Mouse (Mus musculus): ENCODE measurements around the gene E330021D16Rik.

DNA sequence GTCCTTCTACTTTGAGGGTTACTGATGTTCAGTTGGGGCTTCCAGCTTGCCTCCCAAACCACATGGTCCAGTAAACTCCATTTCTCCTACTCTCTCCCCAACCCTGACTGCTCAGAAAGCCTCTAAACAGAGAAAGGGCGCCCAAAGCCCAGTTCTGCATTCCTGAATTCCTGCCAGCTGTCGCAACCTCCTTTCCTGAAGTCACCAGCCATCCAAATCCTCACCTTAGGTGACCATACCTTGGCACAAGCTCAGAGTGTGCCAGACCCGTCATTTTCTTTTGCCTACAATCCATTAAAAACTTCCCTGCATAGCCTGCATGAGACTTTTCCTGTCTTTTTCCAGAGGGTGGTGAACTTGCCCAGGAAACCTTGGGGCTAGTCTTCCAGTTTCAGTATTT lies 40.3 kb upstream of the E330021D16Rik start:
- TF ChIP-seq CTCF (IDR thresholded peaks at IDR 0.05; ENCODE audit: borderline replicate concordance, control insufficient read depth, extremely low read depth, insufficient read depth, low read length, poor library complexity) (no peak), POLR2A (IDR thresholded peaks at IDR 0.05; ENCODE audit: control insufficient read depth, extremely low read depth, insufficient read depth, low read length, poor library complexity) (no peak)
